Mouse (Mus musculus) CH12.LX (cell line): ENCODE measurements around the gene Gm9922. TPM values are rescaled to one million over a fixed set of nuclear protein-coding genes. Genes with fewer than 3 reads are reported as not detected.

Experiments used
- DNase-seq: peaks from one replicate; pipeline ENCODE4 v3.0.0-alpha.2; 2013; ENCODE audit errors: extremely low read depth
- H3K27ac ChIP-seq: 2 replicates; pipeline ENCODE4 v1.5.1; 2012; ENCODE audit warnings: low read depth, mild to moderate bottlenecking, control low read depth, moderate library complexity; ENCODE audit not compliant: insufficient read depth
- H3K27me3 ChIP-seq: replicated peaks from 2 replicates; pipeline ENCODE3; 2012; ENCODE audit warnings: inconsistent platforms
- H3K36me3 ChIP-seq, 2 experiments: replicated peaks in 1 of 2; 2 replicates each; pipeline versions ENCODE3 to v1.6.1; 2012; ENCODE audit warnings: inconsistent platforms in 1 of 2, low read length in 1 of 2, mild to moderate bottlenecking in 1 of 2, mixed read lengths in 1 of 2, moderate library complexity in 1 of 2; ENCODE audit not compliant: control insufficient read depth in 1 of 2, insufficient read depth in 1 of 2
- H3K4me1 ChIP-seq, 2 experiments: 2 replicates each; pipeline ENCODE4 v1.6.1; 2012; ENCODE audit warnings: inconsistent platforms in 1 of 2, moderate library complexity in 1 of 2; ENCODE audit not compliant: insufficient read depth in 2 of 2, control insufficient read depth in 1 of 2
- H3K4me2 ChIP-seq: 2 replicates; pipeline ENCODE4 v1.6.1; 2012; ENCODE audit warnings: low read depth, mild to moderate bottlenecking, control low read depth; ENCODE audit not compliant: poor library complexity, insufficient read depth, severe bottlenecking
- H3K4me3 ChIP-seq, 3 experiments: fragments of 150-350 bp in 1 of 3; sonication (generic) in 1 of 3; replicated peaks in 1 of 3; 2 replicates each; pipeline versions ENCODE3 to v1.5.1; 2011 to 2012; ENCODE audit warnings: low read depth in 2 of 3, low read length in 2 of 3, mild to moderate bottlenecking in 2 of 3, moderate library complexity in 2 of 3, control low read depth in 1 of 3, improper control_type of control experiment in 1 of 3, inconsistent platforms in 1 of 3, mixed read lengths in 1 of 3; ENCODE audit not compliant: poor library complexity in 1 of 3
- H3K79me2 ChIP-seq: replicated peaks from 2 replicates; pipeline ENCODE4 v1.6.1; 2012; ENCODE audit warnings: mild to moderate bottlenecking, moderate library complexity; ENCODE audit not compliant: control insufficient read depth, poor library complexity, insufficient read depth, severe bottlenecking; ENCODE audit errors: extremely low read depth
- H3K9ac ChIP-seq: 2 replicates; pipeline ENCODE4 v1.6.1; 2012; ENCODE audit warnings: low read depth, mild to moderate bottlenecking, control low read depth, moderate library complexity; ENCODE audit not compliant: insufficient read depth
- H3K9me3 ChIP-seq: replicated peaks from 2 replicates; pipeline ENCODE3; 2012; ENCODE audit warnings: low read length, inconsistent platforms, mixed read lengths
- BHLHE40 ChIP-seq: IDR thresholded peaks from 2 replicates; pipeline ENCODE4 v1.6.1; 2011; ENCODE audit warnings: mild to moderate bottlenecking, low read depth, low read length, improper control_type of control experiment
- CTCF ChIP-seq, 2 experiments: IDR thresholded peaks in 1 of 2; conservative IDR thresholded peaks in 1 of 2; 2 replicates each; pipeline ENCODE4 v1.5.1; 2011 to 2012; ENCODE audit warnings: low read depth in 2 of 2, low read length in 2 of 2, improper control_type of control experiment in 1 of 2, inconsistent platforms in 1 of 2, mild to moderate bottlenecking in 1 of 2, moderate library complexity in 1 of 2
- E2F4 ChIP-seq: IDR thresholded peaks from 2 replicates; pipeline ENCODE4 v1.6.1; 2011; ENCODE audit warnings: low read depth, low read length, improper control_type of control experiment; ENCODE audit not compliant: insufficient replicate concordance
- ELF1 ChIP-seq: IDR thresholded peaks from 2 replicates; pipeline ENCODE4 v1.6.1; 2014; ENCODE audit warnings: low read depth, mild to moderate bottlenecking, inconsistent platforms, low read length, improper control_type of control experiment
- ETS1 ChIP-seq: conservative IDR thresholded peaks from 2 replicates; pipeline ENCODE4 v1.6.1; 2012; ENCODE audit warnings: low read depth, mild to moderate bottlenecking, inconsistent platforms, low read length, improper control_type of control experiment, moderate library complexity
- GABPA ChIP-seq: IDR thresholded peaks from 2 replicates; pipeline ENCODE4 v1.6.1; 2012; ENCODE audit warnings: low read depth, low read length, improper control_type of control experiment, inconsistent platforms; ENCODE audit not compliant: insufficient replicate concordance
- HCFC1 ChIP-seq: IDR thresholded peaks from 2 replicates; pipeline ENCODE4 v1.6.1; 2012; ENCODE audit warnings: low read depth, mild to moderate bottlenecking, inconsistent platforms, low read length, improper control_type of control experiment
- IRF4 ChIP-seq: IDR thresholded peaks from 2 replicates; pipeline ENCODE4 v1.6.1; 2014; ENCODE audit warnings: low read depth, mild to moderate bottlenecking, inconsistent platforms, low read length, improper control_type of control experiment
- JUN ChIP-seq: IDR thresholded peaks from 2 replicates; pipeline ENCODE4 v1.6.1; 2011; ENCODE audit warnings: low read depth, mild to moderate bottlenecking, low read length, improper control_type of control experiment, moderate library complexity; ENCODE audit not compliant: insufficient read depth
- MAX ChIP-seq: IDR thresholded peaks from 2 replicates; pipeline ENCODE4 v1.6.1; 2011; ENCODE audit warnings: low read length, improper control_type of control experiment
- MEF2A ChIP-seq: IDR thresholded peaks from 2 replicates; pipeline ENCODE4 v1.6.1; 2014; ENCODE audit warnings: low read depth, mild to moderate bottlenecking, inconsistent platforms, low read length, improper control_type of control experiment, borderline replicate concordance
- MXI1 ChIP-seq: IDR thresholded peaks from 2 replicates; pipeline ENCODE4 v1.6.1; 2011; ENCODE audit warnings: mild to moderate bottlenecking, low read depth, low read length, improper control_type of control experiment
- MYC ChIP-seq: IDR thresholded peaks from 2 replicates; pipeline ENCODE4 v1.6.1; 2011; ENCODE audit warnings: low read depth, mild to moderate bottlenecking, improper control_type of control experiment, low read length
- NELFE ChIP-seq: IDR thresholded peaks from 2 replicates; pipeline ENCODE4 v1.6.1; 2011; ENCODE audit warnings: low read depth, low read length, improper control_type of control experiment
- NRF1 ChIP-seq: IDR thresholded peaks from 2 replicates; pipeline ENCODE4 v1.6.1; 2014; ENCODE audit warnings: low read depth, mild to moderate bottlenecking, inconsistent platforms, low read length, improper control_type of control experiment, moderate library complexity
- POLR2A ChIP-seq: IDR thresholded peaks from 2 replicates; pipeline ENCODE4 v1.6.1; 2011; ENCODE audit warnings: low read depth, mild to moderate bottlenecking, improper control_type of control experiment, low read length
- POLR2AphosphoS2 ChIP-seq: IDR thresholded peaks from 2 replicates; pipeline ENCODE4 v1.6.1; 2011; ENCODE audit warnings: low read depth, low read length, improper control_type of control experiment
- RAD21 ChIP-seq: IDR thresholded peaks from 2 replicates; pipeline ENCODE4 v1.6.1; 2011; ENCODE audit warnings: low read depth, mild to moderate bottlenecking, low read length, improper control_type of control experiment, moderate library complexity
- RCOR1 ChIP-seq: conservative IDR thresholded peaks from 2 replicates; pipeline ENCODE4 v1.6.1; 2012; ENCODE audit warnings: low read depth, mild to moderate bottlenecking, inconsistent platforms, low read length, improper control_type of control experiment
- SIN3A ChIP-seq: IDR thresholded peaks from 2 replicates; pipeline ENCODE4 v1.6.1; 2012; ENCODE audit warnings: low read length, improper control_type of control experiment, inconsistent platforms
- SMC3 ChIP-seq: IDR thresholded peaks from 2 replicates; pipeline ENCODE4 v1.6.1; 2011; ENCODE audit warnings: low read depth, low read length, improper control_type of control experiment
- USF1 ChIP-seq: IDR thresholded peaks from 2 replicates; pipeline ENCODE4 v1.6.1; 2014; ENCODE audit warnings: low read depth, mild to moderate bottlenecking, inconsistent platforms, low read length, improper control_type of control experiment
- USF2 ChIP-seq: conservative IDR thresholded peaks from 2 replicates; pipeline ENCODE4 v1.6.1; 2011; ENCODE audit warnings: low read depth, low read length, improper control_type of control experiment
- ZC3H11A ChIP-seq: IDR thresholded peaks from 2 replicates; pipeline ENCODE4 v1.6.1; 2012; ENCODE audit warnings: low read depth, mild to moderate bottlenecking, inconsistent platforms, low read length, improper control_type of control experiment
- ZMIZ1 ChIP-seq: IDR thresholded peaks from 2 replicates; pipeline ENCODE4 v1.6.1; 2012; ENCODE audit warnings: low read depth, mild to moderate bottlenecking, inconsistent platforms, low read length, improper control_type of control experiment
- ZNF384 ChIP-seq: IDR thresholded peaks from 2 replicates; pipeline ENCODE4 v1.6.1; 2012; ENCODE audit warnings: low read depth, low read length, improper control_type of control experiment, inconsistent platforms
- dilution Hi-C: fragments of 300-500 bp; cut with MboI; formaldehyde crosslinking; loops from 2 replicates; pipeline ENCODE4 v1.14.3; 2020; ENCODE audit warnings: low sequenced_read_pairs; ENCODE audit not compliant: extremely low pct_unique_long_range_greater_than_20kb, extremely low pct_ligation_motif_present
- in situ Hi-C: fragments of 300-500 bp; cut with MboI; formaldehyde crosslinking; loops from 3 replicates; pipeline ENCODE4 v1.14.3; 2019; ENCODE audit warnings: low sequenced_read_pairs, low pct_ligation_motif_present, low pct_unique_long_range_greater_than_20kb, mixed read lengths
- polyA plus RNA-seq: library from polyadenylated mRNA; unstranded; fragments of >175 nt; gene quantifications from 2 replicates; pipeline ENCODE4 v1.2.1, GENCODE M21; 2012; ENCODE audit warnings: low read depth; ENCODE audit not compliant: insufficient read length
- total RNA-seq, 2 experiments: library from RNA; depleted of rRNA; stranded (reverse); fragments of 300-350 nt in 1 of 2; fragments of >200 nt in 1 of 2; gene quantifications; 2 replicates each; pipeline ENCODE4 v1.2.3; 2012 to 2014

The Gm9922 gene
- total and polyA plus RNA-seq, 3 experiments, result 0.64 to 0.76 TPM; not detected in 1

DNA sequence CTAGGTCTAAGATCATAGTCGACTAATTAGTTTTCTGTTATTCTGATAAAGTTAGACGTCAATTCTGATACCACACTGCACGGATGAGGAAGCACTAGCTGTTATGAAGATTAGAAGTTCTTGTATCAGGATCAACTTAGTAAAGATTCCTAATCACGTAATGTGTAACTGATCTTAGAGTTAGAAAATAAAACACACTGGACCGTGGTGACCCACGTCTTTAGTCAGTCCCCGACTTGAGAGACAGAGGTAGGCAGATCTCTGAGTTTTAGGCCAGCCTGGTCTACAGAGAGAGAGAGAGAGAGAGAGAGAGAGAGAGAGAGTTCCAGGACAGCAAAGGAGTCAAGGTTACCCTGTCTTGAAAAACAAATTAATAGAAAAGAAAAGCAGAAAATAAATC lies 18.8 kb upstream of the Gm9922 start:
- dilution Hi-C loops, result no loop called here
- H3K4me1 ChIP-seq, result peaks cover 0 to 9% of the 10 kb centered on the region in 2 experiments; a peak in 1 of 4 replicates
- H3K27ac ChIP-seq, result no peak overlapping the region
- H3K79me2 ChIP-seq, result no peaks in the 10 kb centered on the region
- H3K4me2 ChIP-seq, result no peak overlapping the region
- no peak overlapping the region for H3K4me3 ChIP-seq
- no peaks in the 10 kb centered on the region for H3K27me3 ChIP-seq
- peaks cover 0 to 3% of the 10 kb centered on the region in 2 experiments for H3K36me3 ChIP-seq
- no peak for TF ChIP-seq SIN3A
- TF ChIP-seq MYC, result no peak
- no peak for TF ChIP-seq RCOR1
- TF ChIP-seq ZC3H11A, result no peak
- TF ChIP-seq JUN, result no peak
- no peak overlapping the region for H3K9ac ChIP-seq
- in situ Hi-C loops, result no loop called here
- H3K9me3 ChIP-seq, result no peaks in the 10 kb centered on the region
- DNase-seq, result no peak

DNA sequence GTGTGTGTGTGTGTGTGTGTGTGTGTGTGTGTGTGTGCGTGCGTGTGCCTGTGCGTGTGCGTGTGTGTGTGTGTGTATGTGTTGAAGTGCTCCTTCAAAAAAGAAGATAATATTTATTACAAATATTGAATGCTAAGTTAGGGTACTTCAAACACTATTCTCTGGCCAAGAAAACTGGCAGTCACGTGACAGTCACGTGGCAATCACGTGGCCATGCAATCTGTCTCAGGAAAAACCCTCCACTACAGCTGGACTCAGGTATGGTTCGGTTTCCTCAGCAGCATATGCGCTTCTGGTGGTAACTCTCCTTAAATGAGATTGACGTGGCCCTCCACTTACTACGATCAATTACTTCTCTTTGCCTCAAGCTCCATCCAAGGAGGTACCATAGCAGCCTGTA lies 18.2 kb upstream of the Gm9922 start:
- Histone ChIP-seq H3K4me1 (peaks cover 0 to 9% of the 10 kb centered on the region in 2 experiments; a peak in 1 of 4 replicates), H3K79me2 (no peaks in the 10 kb centered on the region), H3K27me3 (no peaks in the 10 kb centered on the region), H3K4me3 (no peak overlapping the region), H3K9me3 (no peaks in the 10 kb centered on the region), H3K4me2 (no peak overlapping the region), H3K36me3 (peaks cover 0 to 3% of the 10 kb centered on the region in 2 experiments), H3K9ac (no peak overlapping the region), H3K27ac (no peak overlapping the region)
- no peak for TF ChIP-seq RCOR1
- peak; percentile 58 for TF ChIP-seq BHLHE40
- no peak for TF ChIP-seq SMC3
- TF ChIP-seq MAX, result 0 out of 2 replicates have a peak, but pooled peaks have one; percentile 15
- TF ChIP-seq ZNF384, result no peak
- no peak for TF ChIP-seq RAD21
- TF ChIP-seq USF1, result peak; percentile 52
- no peak for TF ChIP-seq E2F4
- TF ChIP-seq SIN3A, result no peak
- no peak for TF ChIP-seq ZMIZ1
- TF ChIP-seq IRF4, result no peak
- TF ChIP-seq ELF1, result no peak
- no peak for TF ChIP-seq POLR2A
- TF ChIP-seq NELFE, result no peak
- no peak for TF ChIP-seq MEF2A
- no peak for TF ChIP-seq JUN
- no peak for TF ChIP-seq MXI1
- TF ChIP-seq GABPA, result no peak
- TF ChIP-seq CTCF (conservative IDR thresholded peaks at IDR 0.05 in 1 of 2, IDR thresholded peaks at IDR 0.05 in 1 of 2; ENCODE audit: low read depth in 2 of 2, low read length in 2 of 2), result no peak
- TF ChIP-seq NRF1, result no peak
- TF ChIP-seq HCFC1, result no peak
- TF ChIP-seq USF2, result peak; percentile 77
- TF ChIP-seq POLR2AphosphoS2, result no peak
- no peak for TF ChIP-seq ETS1
- in situ Hi-C loops (no loop called here), dilution Hi-C loops (no loop called here)
- no peak for DNase-seq
